Mouse (Mus musculus) stomach, embryonic 16.5 days (tissue): Measurements from ENCODE around the gene Gid8. TPM values are rescaled to one million over a fixed set of nuclear protein-coding genes. Genes with fewer than 3 reads are reported as not detected.

ENCODE experiments used
- ATAC-seq: fragments of 200-750 bp; cut with Nextera tagmentation; 2 replicates; pipeline ENCODE4 v1.8.0; 2017; ENCODE audit warnings: moderate number of reproducible peaks, moderate TSS enrichment; ENCODE audit not compliant: insufficient read depth, low FRiP score
- H3K27ac ChIP-seq: fragments of 300-500 bp; sonication (generic); 2 replicates; pipeline ENCODE4 v1.5.1; 2014; ENCODE audit warnings: low read length
- H3K27me3 ChIP-seq: fragments of 300-500 bp; sonication (generic); 2 replicates; pipeline ENCODE4 v1.6.1; 2014; ENCODE audit warnings: low read length, control low read depth, mixed read lengths; ENCODE audit not compliant: control insufficient read depth, insufficient read depth
- H3K36me3 ChIP-seq: fragments of 300-500 bp; sonication (generic); 2 replicates; pipeline ENCODE4 v1.6.1; 2014; ENCODE audit warnings: low read length; ENCODE audit not compliant: control insufficient read depth, insufficient read depth
- H3K4me1 ChIP-seq: fragments of 300-500 bp; sonication (generic); 2 replicates; pipeline ENCODE4 v1.6.1; 2014; ENCODE audit warnings: low read length, control low read depth, mixed read lengths; ENCODE audit not compliant: control insufficient read depth, insufficient read depth
- H3K4me2 ChIP-seq: fragments of 300-500 bp; sonication (generic); 2 replicates; pipeline ENCODE4 v1.6.1; 2014; ENCODE audit warnings: low read depth, low read length, mixed read lengths
- H3K4me3 ChIP-seq: fragments of 300-500 bp; sonication (generic); replicated peaks from 2 replicates; pipeline ENCODE4 v1.5.1; 2014; ENCODE audit warnings: mild to moderate bottlenecking, low read length
- H3K9ac ChIP-seq: fragments of 300-500 bp; sonication (generic); 2 replicates; pipeline ENCODE4 v1.6.1; 2014; ENCODE audit warnings: low read length
- H3K9me3 ChIP-seq: fragments of 300-500 bp; sonication (generic); replicated peaks from 2 replicates; pipeline ENCODE4 v1.6.1; 2016; ENCODE audit warnings: low read length, control low read depth; ENCODE audit not compliant: control insufficient read depth
- WGBS: fragments of 180-500 bp; shearing (Covaris S2); extraction: QIAGEN DNeasy Blood & Tissue Kit; methylation state at CpG from one replicate; pipeline ENCODE4 v1.1.7; 2014; 5-methylcytosine and 5-hydroxymethylcytosine counted together
- polyA plus RNA-seq: library from polyadenylated mRNA; unstranded; fragments of >200 nt; fragmentation: Nextera tagmentation; extraction: Ambion mirVana; gene quantifications from 2 replicates; pipeline ENCODE4 v1.2.1, GENCODE M21; 2015

The Gid8 gene
- polyA plus RNA-seq, 1 experiment from 2014 or later, result 60.7 TPM

GRCm38 (mm10) chr2:180754976-180755688, 45.2 kb downstream of the Gid8 start:
- 76% methylated on average over 5 of the region's 5 CpGs for WGBS
- H3K9ac ChIP-seq, result no peak overlapping the region
- no peak for ATAC-seq
- H3K36me3 ChIP-seq, result no peaks in the 10 kb centered on the region
- no peak overlapping the region for H3K4me2 ChIP-seq
- H3K9me3 ChIP-seq, result no peaks in the 10 kb centered on the region
- no peak overlapping the region for H3K4me3 ChIP-seq
- no peak overlapping the region for H3K27ac ChIP-seq
- no peaks in the 10 kb centered on the region; the same call in 1 of the 2 replicates for H3K27me3 ChIP-seq
- no peaks in the 10 kb centered on the region for H3K4me1 ChIP-seq

- Histone ChIP-seq H3K9ac (no peak overlapping the region), H3K27ac (no peak overlapping the region), H3K36me3 (no peaks in the 10 kb centered on the region), H3K4me3 (no peak overlapping the region), H3K27me3 (no peaks in the 10 kb centered on the region; the same call in 1 of the 2 replicates), H3K4me1 (no peaks in the 10 kb centered on the region), H3K4me2 (no peak overlapping the region), H3K9me3 (no peaks in the 10 kb centered on the region)
- ATAC-seq, result peak; percentile 29; the same call in 1 of the 2 replicates
- 5% methylated on average over 8 of the region's 8 CpGs for WGBS
Measured at GRCm38 (mm10) chr2:180755896-180756295, 46.0 kb downstream of the Gid8 start.

GRCm38 (mm10) chr2:180756786-180757185, 46.9 kb downstream of the Gid8 start:
- H3K4me1 ChIP-seq, result no peaks in the 10 kb centered on the region
- H3K27me3 ChIP-seq, result no peaks in the 10 kb centered on the region; the same call in 1 of the 2 replicates
- H3K4me3 ChIP-seq, result no peak overlapping the region
- no peak for ATAC-seq
- no peaks in the 10 kb centered on the region for H3K9me3 ChIP-seq
- WGBS, result 29% methylated on average over 2 of the region's 2 CpGs
- no peak overlapping the region for H3K4me2 ChIP-seq
- no peak overlapping the region for H3K9ac ChIP-seq
- no peaks in the 10 kb centered on the region for H3K36me3 ChIP-seq
- H3K27ac ChIP-seq, result no peak overlapping the region

- no peaks in the 10 kb centered on the region for H3K9me3 ChIP-seq
- WGBS, result 51% methylated on average over 15 of the region's 15 CpGs
Measured at GRCm38 (mm10) chr2:180758513-180759263, 48.8 kb downstream of the Gid8 start.

GRCm38 (mm10) chr2:180764986-180765385, 55.1 kb downstream of the Gid8 start:
- no peak overlapping the region for H3K4me2 ChIP-seq
- H3K4me3 ChIP-seq, result no peak overlapping the region
- no peak for ATAC-seq
- 0 out of 2 replicates have a peak, but pooled peaks cover 5% of the 10 kb centered on the region for H3K27me3 ChIP-seq
- H3K9me3 ChIP-seq, result no peaks in the 10 kb centered on the region
- H3K27ac ChIP-seq, result no peak overlapping the region
- WGBS, result 76% methylated on average over 11 of the region's 11 CpGs
- H3K36me3 ChIP-seq, result no peaks in the 10 kb centered on the region
- H3K4me1 ChIP-seq, result no peaks in the 10 kb centered on the region
- no peak overlapping the region for H3K9ac ChIP-seq

More at GRCm38 (mm10) chr2:180758513-180759263, 48.8 kb downstream of the Gid8 start:
- Histone ChIP-seq H3K4me3 (no peak overlapping the region), H3K36me3 (no peaks in the 10 kb centered on the region), H3K4me2 (no peak overlapping the region), H3K27ac (no peak overlapping the region), H3K9ac (no peak overlapping the region), H3K4me1 (no peaks in the 10 kb centered on the region), H3K27me3 (no peaks in the 10 kb centered on the region; the same call in 1 of the 2 replicates)
- ATAC-seq, result no peak

- no peaks in the 10 kb centered on the region for H3K9me3 ChIP-seq
- no peak overlapping the region for H3K4me2 ChIP-seq
- no peaks in the 10 kb centered on the region for H3K36me3 ChIP-seq
- H3K4me3 ChIP-seq, result no peak overlapping the region
- H3K27me3 ChIP-seq, result 0 out of 2 replicates have a peak, but pooled peaks cover 12% of the 10 kb centered on the region
- WGBS, result 69% methylated on average over 7 of the region's 7 CpGs
- no peaks in the 10 kb centered on the region for H3K4me1 ChIP-seq
- ATAC-seq, result no peak
- no peak overlapping the region for H3K9ac ChIP-seq
- H3K27ac ChIP-seq, result no peak overlapping the region
Measured at GRCm38 (mm10) chr2:180765713-180766112, 55.8 kb downstream of the Gid8 start.

Other genes starting within 250 kb of the Gid8 start
- gene Ntsr1, start 210.1 kb upstream of the Gid8 start, polyA plus RNA-seq, result 0.34 and 0.59 TPM in 2 replicates
- 22.7 and 22.8 TPM in 2 replicates for gene Mrgbp, start 128.8 kb upstream of the Gid8 start, polyA plus RNA-seq
- 35.0 and 39.5 TPM in 2 replicates for gene Ogfr, start 120.9 kb upstream of the Gid8 start, polyA plus RNA-seq
- gene Col9a3, start 112.3 kb upstream of the Gid8 start, polyA plus RNA-seq, result 6.6 and 9.0 TPM in 2 replicates
- gene Tcfl5, start 67.4 kb upstream of the Gid8 start, polyA plus RNA-seq, result 0.12 TPM in 1 of 2 replicates, not detected in the other
- 23.9 and 26.7 TPM in 2 replicates for gene Dido1, start 118 bp upstream of the Gid8 start, polyA plus RNA-seq
- 4.9 and 5.1 TPM in 2 replicates for gene Slc17a9, start 15.1 kb downstream of the Gid8 start, polyA plus RNA-seq
- not detected in 2 replicates for gene Bhlhe23, start 66.8 kb downstream of the Gid8 start, polyA plus RNA-seq
- 10.9 and 11.6 TPM in 2 replicates for gene Ythdf1, start 210.8 kb downstream of the Gid8 start, polyA plus RNA-seq
- gene Birc7, start 218.9 kb downstream of the Gid8 start, polyA plus RNA-seq, result 0.15 TPM in 1 of 2 replicates, not detected in the other
- 53.7 and 59.9 TPM in 2 replicates for gene Nkain4, start 244.6 kb downstream of the Gid8 start, polyA plus RNA-seq